Mouse (Mus musculus) ES-E14 (cell line): ENCODE measurements around the gene H2-DMb2.

Source experiments
- HCFC1 ChIP-seq: IDR thresholded peaks from 2 replicates; pipeline ENCODE4 v1.6.1; 2012; ENCODE audit warnings: low read length, inconsistent platforms, borderline replicate concordance; ENCODE audit not compliant: insufficient read depth
- MAFK ChIP-seq: IDR thresholded peaks from 2 replicates; pipeline ENCODE4 v1.6.1; 2014; ENCODE audit warnings: mild to moderate bottlenecking, low read depth, low read length, inconsistent platforms; ENCODE audit not compliant: insufficient read depth

- no peak for TF ChIP-seq HCFC1
- TF ChIP-seq MAFK = no peak
These were observed 24.2 kb upstream of the H2-DMb2 start for GRCm38 (mm10) chr17:34118873-34119248.
